9 mouse cellular contexts compared by ENCODE assay signal in the genomic region with DNA sequence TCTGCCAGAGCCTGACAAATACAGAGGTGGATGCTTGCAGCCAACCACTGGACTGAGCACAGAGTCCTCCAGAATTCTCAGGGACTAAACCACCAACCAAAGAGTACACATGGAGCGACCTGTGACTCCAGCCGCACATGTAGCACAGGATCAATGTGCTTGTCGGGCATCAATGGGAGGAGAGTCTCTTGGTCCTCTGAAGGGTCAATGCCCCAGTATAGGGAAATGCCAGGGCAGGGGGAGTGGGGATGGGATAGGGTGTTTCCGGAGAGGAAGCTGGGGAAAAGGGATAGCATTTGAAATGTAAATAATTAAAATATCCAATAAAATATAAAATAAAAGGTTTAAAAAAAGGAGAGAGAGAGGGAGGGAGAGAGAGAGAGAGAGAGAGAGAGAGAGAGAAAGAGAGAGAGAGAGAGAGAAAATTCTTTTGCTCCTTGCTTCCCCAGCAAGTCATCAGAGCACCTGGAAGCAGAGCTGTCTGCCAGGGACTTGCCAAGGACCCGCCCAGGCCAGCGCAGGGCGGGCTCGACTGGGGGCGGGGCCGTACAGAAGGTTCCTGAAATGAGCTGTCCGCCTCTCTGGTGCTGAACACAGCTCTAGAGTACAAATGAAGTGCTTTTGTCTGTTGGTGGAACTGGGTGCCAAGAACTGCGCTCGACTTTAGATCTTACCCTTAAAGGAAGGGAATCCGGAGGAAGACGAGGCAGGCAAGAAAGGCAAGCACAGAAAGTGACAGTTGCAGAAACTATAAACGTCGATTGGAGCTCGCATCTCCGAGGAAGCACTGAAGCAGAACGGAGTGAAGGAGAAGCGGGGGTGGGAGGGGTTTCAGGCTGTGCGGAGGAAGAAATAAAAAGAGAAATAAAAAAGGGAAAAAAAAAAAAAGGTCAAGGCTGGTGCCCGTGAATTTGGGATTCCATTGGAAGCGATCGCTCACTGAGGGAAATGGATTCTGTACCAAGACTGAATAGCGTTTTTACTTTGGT. TPM values are rescaled to one million over a fixed set of nuclear protein-coding genes. Genes with fewer than 3 reads are reported as not detected.
DNase-seq lines count a peak whose midpoint lies in the region; ATAC-seq and TF ChIP-seq lines count a peak whose summit lies in the region.
"Had no signal": no experiment of that assay in that cellular context is flagged by ENCODE, and none has a peak within 500 bp of the region (broad histone marks: within the 10 kb centered on the region; RNA-seq: fewer than 3 reads in every experiment).

A gene (plus strand): TSS at position 949 of the 989 bp plus-strand sequence.

- ATAC-seq in hindbrain, embryonic 16.5 days = peak; percentile 94
- ATAC-seq in midbrain, postnatal 0 days (ENCODE audit: low FRiP score) = peak; percentile 82

- no peaks in the 10 kb centered on the region for H3K27me3 ChIP-seq in hindbrain, embryonic 16.5 days (replicated peaks; ENCODE audit: control insufficient read depth, insufficient read depth, low read length)
- no peaks in the 10 kb centered on the region for H3K27me3 ChIP-seq in midbrain, postnatal 0 days (ENCODE audit: insufficient read depth, low read length)

- H3K36me3 ChIP-seq in hindbrain, embryonic 16.5 days (ENCODE audit: control insufficient read depth, insufficient read depth, low read length) = no peaks in the 10 kb centered on the region
- no peaks in the 10 kb centered on the region for H3K36me3 ChIP-seq in midbrain, postnatal 0 days (ENCODE audit: insufficient read depth, low read length)

- H3K4me1 ChIP-seq in hindbrain, embryonic 16.5 days (ENCODE audit: control insufficient read depth, insufficient read depth, low read depth, low read length) = peaks cover 3% of the 10 kb centered on the region; the same call in 1 of the 2 replicates
- no peaks in the 10 kb centered on the region for H3K4me1 ChIP-seq in midbrain, postnatal 0 days (ENCODE audit: insufficient read depth, low read length)

- TF ChIP-seq CTCF in midbrain, postnatal 0 days (IDR thresholded peaks at IDR 0.05) = no peak

- WGBS in hindbrain, embryonic 16.5 days = 17% methylated on average over 26 of the region's 26 CpGs
- 15% methylated on average over 26 of the region's 26 CpGs for WGBS in midbrain, postnatal 0 days

- peak; percentile 5 for DNase-seq in gastrocnemius, postnatal 10 days
- DNase-seq in gastrocnemius, postnatal 25 days = no peak
- DNase-seq in adrenal gland, adult 18-20 months (ENCODE audit: low spot score in 2 of 2) = peak; percentile 22 to 33
- peak; percentile 68 for DNase-seq in embryo, embryonic 9.5 days (ENCODE audit: extremely low spot score)
- DNase-seq in left cerebral cortex, adult 11 months (ENCODE audit: low spot score) = peak; percentile 13
- peak; percentile 58 for DNase-seq in midbrain, postnatal 0 days (ENCODE audit: low spot score)
- peak; percentile 19 to 60 for DNase-seq in urinary bladder, postnatal 4 days (ENCODE audit: low spot score in 2 of 2)

- peak within 1 kb of the TSS; percentile 76 for H3K4me2 ChIP-seq in hindbrain, embryonic 16.5 days (ENCODE audit: low read length)
- peak within 1 kb of the TSS; percentile 70 for H3K4me2 ChIP-seq in midbrain, postnatal 0 days (ENCODE audit: low read depth, low read length, poor library complexity, severe bottlenecking)

- H3K27ac ChIP-seq in hindbrain, embryonic 16.5 days (ENCODE audit: low read depth, low read length) = no peak within 1 kb of the TSS
- H3K27ac ChIP-seq in midbrain, postnatal 0 days (ENCODE audit: low read depth, low read length) = no peak within 1 kb of the TSS

- peak within 1 kb of the TSS; percentile 48 for H3K4me3 ChIP-seq in hindbrain, embryonic 16.5 days (ENCODE audit: low read length)
- H3K4me3 ChIP-seq in midbrain, postnatal 0 days (ENCODE audit: low read depth, low read length) = peak within 1 kb of the TSS; percentile 51

- H3K9me3 ChIP-seq in hindbrain, embryonic 16.5 days (ENCODE audit: control insufficient read depth, low read length) = no peaks in the 10 kb centered on the region
- H3K9me3 ChIP-seq in midbrain, postnatal 0 days (ENCODE audit: low read length) = no peaks in the 10 kb centered on the region

- H3K9ac ChIP-seq in hindbrain, embryonic 16.5 days (ENCODE audit: low read depth, low read length) = peak within 1 kb of the TSS; percentile 63
- peak within 1 kb of the TSS; percentile 51 for H3K9ac ChIP-seq in midbrain, postnatal 0 days (replicated peaks; ENCODE audit: low read length, poor library complexity, severe bottlenecking)

RNA-seq across cellular contexts. Expression of the gene that starts here (rescaled TPM):
- not detected for total RNA-seq in gastrocnemius, postnatal 10 days (2021)
- total RNA-seq in gastrocnemius, postnatal 25 days (2021) = not detected
- not detected for total RNA-seq in adrenal gland, adult 18-20 months (2021)
- 4.2 and 5.7 TPM in 2 replicates for polyA plus RNA-seq in hindbrain, embryonic 16.5 days (2015; fragmentation: Nextera tagmentation; extraction: Ambion mirVana)
- 9.6 and 11.0 TPM in 2 replicates for total RNA-seq in midbrain, postnatal 0 days (2014; rRNA removed)
- 2.0 and 2.3 TPM in 2 replicates for polyA plus RNA-seq in midbrain, postnatal 0 days (2015; fragmentation: Nextera tagmentation; extraction: Ambion mirVana)
- polyA plus RNA-seq: large intestine, adult 2 months had no signal

Comparison
In these comparisons a context has a peak if more than half of its experiments do, and no peak if none do; other contexts are left out.
1. RNA of the gene that starts here (total RNA-seq): 9.6 to 11.0 TPM in midbrain, postnatal 0 days; not detected in gastrocnemius, postnatal 10 days, not detected in gastrocnemius, postnatal 25 days and not detected in adrenal gland, adult 18-20 months; every median in the first group is over 10 times any median in the second.
2. Peak in DNase-seq in gastrocnemius, postnatal 10 days; RNA of the gene not detected or under 1 TPM.
3. Peak in DNase-seq in adrenal gland, adult 18-20 months; RNA of the gene not detected or under 1 TPM.